Mouse (Mus musculus) intestine, postnatal 0 days (tissue): Measurements from ENCODE around the gene Ankrd44. TPM values are rescaled to one million over a fixed set of nuclear protein-coding genes. Genes with fewer than 3 reads are reported as not detected.

Experiments used
- ATAC-seq: fragments of 200-750 bp; cut with Nextera tagmentation; 2 replicates; pipeline ENCODE4 v1.8.0; 2017; ENCODE audit warnings: mild to moderate bottlenecking, moderate TSS enrichment, moderate library complexity
- H3K27ac ChIP-seq: fragments of 300-500 bp; sonication (generic); 2 replicates; pipeline ENCODE4 v1.5.1; 2014; ENCODE audit warnings: mild to moderate bottlenecking, low read depth, low read length, moderate library complexity
- H3K27me3 ChIP-seq: fragments of 300-500 bp; sonication (generic); replicated peaks from 2 replicates; pipeline ENCODE4 v1.6.1; 2014; ENCODE audit warnings: low read length, mixed read lengths; ENCODE audit not compliant: control insufficient read depth, insufficient read depth
- H3K36me3 ChIP-seq: fragments of 300-500 bp; sonication (generic); 2 replicates; pipeline ENCODE4 v1.6.1; 2014; ENCODE audit warnings: mild to moderate bottlenecking, moderate library complexity; ENCODE audit not compliant: control insufficient read depth, insufficient read depth
- H3K4me1 ChIP-seq: fragments of 300-500 bp; sonication (generic); replicated peaks from 2 replicates; pipeline ENCODE4 v1.6.1; 2014; ENCODE audit warnings: antibody characterized with exemption, low read length, mixed read lengths; ENCODE audit not compliant: control insufficient read depth, insufficient read depth
- H3K4me2 ChIP-seq: fragments of 300-500 bp; sonication (generic); replicated peaks from 2 replicates; pipeline ENCODE4 v1.6.1; 2014; ENCODE audit warnings: low read depth, mild to moderate bottlenecking, moderate library complexity
- H3K4me3 ChIP-seq: fragments of 300-500 bp; sonication (generic); 2 replicates; pipeline ENCODE4 v1.5.1; 2014; ENCODE audit warnings: low read depth, low read length
- H3K9ac ChIP-seq: fragments of 300-500 bp; sonication (generic); 2 replicates; pipeline ENCODE4 v1.6.1; 2014; ENCODE audit warnings: mild to moderate bottlenecking, low read depth, low read length
- H3K9me3 ChIP-seq: fragments of 300-500 bp; sonication (generic); 2 replicates; pipeline ENCODE4 v1.6.1; 2016; ENCODE audit warnings: mixed run types; ENCODE audit not compliant: control insufficient read depth
- CTCF ChIP-seq: sonication (generic); IDR thresholded peaks from 2 replicates; pipeline ENCODE4 v1.5.1; 2016; ENCODE audit warnings: low read depth, mild to moderate bottlenecking, control low read depth, antibody characterized with exemption, moderate library complexity
- WGBS: fragments of 180-500 bp; shearing (Covaris S2); extraction: QIAGEN DNeasy Blood & Tissue Kit; methylation state at CpG from one replicate; pipeline ENCODE4 v1.1.7; 2014; 5-methylcytosine and 5-hydroxymethylcytosine counted together
- polyA plus RNA-seq: library from polyadenylated mRNA; unstranded; fragments of >200 nt; fragmentation: Nextera tagmentation; extraction: Ambion mirVana; gene quantifications from 2 replicates; pipeline ENCODE4 v1.2.1, GENCODE M21; 2015

Ankrd44 gene
- polyA plus RNA-seq, 1 experiment from 2014 or later: 5.5 TPM

DNA sequence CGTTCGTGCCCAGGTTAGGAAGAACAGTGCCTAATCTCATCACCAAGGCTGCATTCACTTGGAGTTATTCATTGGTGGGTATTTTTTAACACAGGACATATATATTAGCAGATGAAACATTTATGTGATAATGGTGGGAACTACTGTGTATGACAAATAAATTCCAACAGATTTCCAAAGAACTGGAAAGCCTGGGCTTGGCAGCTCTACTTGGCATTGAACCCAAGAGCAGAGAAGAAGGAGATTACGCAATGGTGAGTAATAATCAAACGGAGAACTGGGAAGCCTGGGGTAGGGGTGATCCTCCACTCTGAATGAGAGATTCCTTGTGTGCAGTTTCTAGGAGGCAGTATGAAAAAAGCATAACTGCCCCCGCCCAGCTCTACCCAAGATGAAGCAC, 196.9 kb downstream of the Ankrd44 start:
- WGBS: 81% methylated on average over 5 of the region's 5 CpGs
- no peak overlapping the region for H3K4me3 ChIP-seq
- no peak overlapping the region for H3K27ac ChIP-seq
- H3K9ac ChIP-seq: no peak overlapping the region
- H3K36me3 ChIP-seq: peaks cover 11% of the 10 kb centered on the region
- H3K4me2 ChIP-seq: no peak overlapping the region
- H3K4me1 ChIP-seq: no peaks in the 10 kb centered on the region
- no peak for ATAC-seq
- no peak for TF ChIP-seq CTCF
- no peaks in the 10 kb centered on the region for H3K27me3 ChIP-seq
- no peaks in the 10 kb centered on the region for H3K9me3 ChIP-seq

- WGBS: 34% methylated on average over 2 of the region's 2 CpGs
- H3K9ac ChIP-seq: no peak overlapping the region
- H3K36me3 ChIP-seq: peaks cover 11% of the 10 kb centered on the region
Measured at GRCm38 (mm10) chr1:54726555-54726954, 199.6 kb downstream of the Ankrd44 start.

DNA sequence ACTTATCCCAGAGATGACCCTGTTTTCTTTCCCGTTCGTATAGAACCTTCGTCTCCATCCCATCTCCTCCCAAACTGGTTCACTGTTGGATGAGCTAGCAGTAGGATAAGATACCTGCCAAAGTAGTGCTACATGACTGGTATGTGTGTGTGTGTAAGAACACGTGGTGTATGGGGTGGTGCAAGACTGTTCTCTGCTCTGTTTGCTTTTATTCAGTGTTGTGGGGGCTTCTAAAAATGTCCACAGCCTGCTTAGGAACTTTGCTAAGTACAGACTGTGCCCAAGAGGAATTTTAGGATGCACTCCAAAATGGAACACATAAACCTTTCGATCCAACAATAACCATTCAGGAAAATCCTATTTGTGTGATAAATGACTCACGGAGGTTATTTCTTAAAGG, 209.3 kb downstream of the Ankrd44 start:
- Histone ChIP-seq H3K9ac (no peak overlapping the region), H3K4me1 (no peaks in the 10 kb centered on the region), H3K4me2 (no peak overlapping the region), H3K36me3 (no peaks in the 10 kb centered on the region), H3K27me3 (no peaks in the 10 kb centered on the region), H3K27ac (no peak overlapping the region), H3K4me3 (no peak overlapping the region), H3K9me3 (no peaks in the 10 kb centered on the region)
- WGBS: 93% methylated on average over 6 of the region's 6 CpGs
- no peak for TF ChIP-seq CTCF
- ATAC-seq: no peak

More at GRCm38 (mm10) chr1:54726555-54726954, 199.6 kb downstream of the Ankrd44 start:
- ATAC-seq: no peak
- Histone ChIP-seq H3K4me2 (no peak overlapping the region), H3K9me3 (no peaks in the 10 kb centered on the region), H3K27ac (no peak overlapping the region), H3K27me3 (no peaks in the 10 kb centered on the region), H3K4me3 (no peak overlapping the region), H3K4me1 (no peaks in the 10 kb centered on the region)
- no peak for TF ChIP-seq CTCF

- no peaks in the 10 kb centered on the region for H3K27me3 ChIP-seq
- H3K9me3 ChIP-seq: no peaks in the 10 kb centered on the region
- H3K4me1 ChIP-seq: no peaks in the 10 kb centered on the region
- no peak overlapping the region for H3K27ac ChIP-seq
- TF ChIP-seq CTCF: no peak
- H3K4me2 ChIP-seq: no peak overlapping the region
- H3K9ac ChIP-seq: no peak overlapping the region
- no peak for ATAC-seq
- H3K4me3 ChIP-seq: no peak overlapping the region
- no peaks in the 10 kb centered on the region for H3K36me3 ChIP-seq
- 58% methylated on average over 8 of the region's 8 CpGs for WGBS
Measured at GRCm38 (mm10) chr1:54715061-54715760, 211.0 kb downstream of the Ankrd44 start.

DNA sequence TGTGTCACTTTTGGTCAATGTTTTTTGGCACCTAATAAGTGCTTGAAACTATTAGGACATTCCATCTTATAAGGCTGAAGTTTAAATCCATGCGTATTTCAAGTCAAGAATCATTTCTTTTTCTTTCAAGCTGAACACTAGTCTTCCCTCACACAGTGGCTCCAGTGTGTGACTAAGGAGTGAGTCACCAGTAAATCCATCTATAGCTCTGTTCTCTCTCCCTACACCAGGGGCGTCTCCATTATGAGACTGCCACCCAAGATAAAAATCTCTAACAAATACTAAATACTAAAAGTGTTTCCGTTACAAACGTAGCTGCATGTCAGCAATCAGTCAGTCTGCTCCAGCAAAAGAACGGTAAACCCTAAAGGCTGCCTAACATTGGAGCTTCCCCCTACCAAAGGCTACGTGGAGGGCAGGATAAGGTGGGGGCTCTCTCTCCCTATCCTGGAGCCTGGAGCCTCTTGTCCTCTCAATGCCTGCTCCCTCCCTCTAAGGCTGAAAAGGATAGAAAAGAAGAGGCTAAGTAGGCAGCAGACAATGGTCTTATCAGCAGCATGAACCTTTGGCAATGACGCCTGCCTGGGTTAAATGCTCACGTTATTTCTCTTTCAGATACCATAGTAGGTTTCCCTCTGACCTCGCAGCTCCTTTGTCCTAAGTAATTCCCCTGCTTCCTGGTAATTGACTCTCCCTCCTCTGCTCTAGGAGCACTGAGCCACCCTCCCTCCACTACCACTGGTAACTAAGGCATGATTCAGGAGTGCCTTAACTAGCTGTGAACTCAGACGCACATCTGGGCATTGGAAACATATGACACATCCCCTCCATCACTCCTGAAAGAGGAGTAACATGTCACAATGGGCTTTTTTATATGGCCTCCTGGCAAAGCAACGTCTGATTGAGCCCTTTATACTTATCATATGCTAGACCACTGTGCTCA, 212.7 kb downstream of the Ankrd44 start:
- H3K9me3 ChIP-seq: no peaks in the 10 kb centered on the region
- no peaks in the 10 kb centered on the region for H3K36me3 ChIP-seq
- no peak overlapping the region for H3K27ac ChIP-seq
- 57% methylated on average over 11 of the region's 11 CpGs for WGBS
- no peak overlapping the region for H3K9ac ChIP-seq
- no peaks in the 10 kb centered on the region for H3K4me1 ChIP-seq
- no peak overlapping the region for H3K4me3 ChIP-seq
- H3K4me2 ChIP-seq: no peak overlapping the region
- H3K27me3 ChIP-seq: no peaks in the 10 kb centered on the region
- ATAC-seq: no peak
- no peak for TF ChIP-seq CTCF

- H3K4me2 ChIP-seq: no peak overlapping the region
- no peaks in the 10 kb centered on the region for H3K4me1 ChIP-seq
- H3K36me3 ChIP-seq: no peaks in the 10 kb centered on the region
- H3K9ac ChIP-seq: no peak overlapping the region
- H3K27ac ChIP-seq: no peak overlapping the region
- H3K27me3 ChIP-seq: no peaks in the 10 kb centered on the region
- H3K9me3 ChIP-seq: no peaks in the 10 kb centered on the region
- no peak for ATAC-seq
- no peak for TF ChIP-seq CTCF
- H3K4me3 ChIP-seq: no peak overlapping the region
- WGBS: 90% methylated on average over 3 of the region's 3 CpGs
Measured at GRCm38 (mm10) chr1:54711568-54711967, 214.6 kb downstream of the Ankrd44 start.
